Mouse (Mus musculus): ENCODE results near the gene Lpgat1. TPM values are rescaled to one million over a fixed set of nuclear protein-coding genes. Genes with fewer than 3 reads are reported as not detected.
A peak's percentile ranks its signal among the peaks of the same experiment; 100 is the strongest.

Lpgat1 gene
- polyA plus RNA-seq, 1 experiment = 16.3 TPM

- peak overlapping the region; percentile 69 for H3K4me2 ChIP-seq (ENCODE audit: low read depth)
- no peak overlapping the region for H3ac ChIP-seq (ENCODE audit: control insufficient read depth, insufficient read length)
- no peaks in the 10 kb centered on the region for H3K27me3 ChIP-seq (ENCODE audit: control insufficient read depth, insufficient read depth, insufficient read length)
- TF ChIP-seq POLR2AphosphoS2 (IDR thresholded peaks at IDR 0.05; ENCODE audit: insufficient read length, low read depth) = no peak
- peak in 2 of 3 experiments; percentile 34 to 96 for TF ChIP-seq MYOD1 (IDR thresholded peaks at IDR 0.05; ENCODE audit: control insufficient read depth in 1 of 3, insufficient read length in 2 of 3, low read depth in 2 of 3)
- TF ChIP-seq TCF3 (IDR thresholded peaks at IDR 0.05; ENCODE audit: insufficient read length, low read depth) = no peak
- TF ChIP-seq MYOG (IDR thresholded peaks at IDR 0.05; ENCODE audit: control insufficient read depth in 1 of 3, insufficient read depth in 1 of 3, insufficient read length in 2 of 3, low read depth in 2 of 3) = peak in 2 of 3 experiments; percentile 12 to 71
- TF ChIP-seq MAX (IDR thresholded peaks at IDR 0.05; ENCODE audit: low read depth) = no peak
- peak; percentile 24 for TF ChIP-seq TCF12 (IDR thresholded peaks at IDR 0.05; ENCODE audit: insufficient read depth, poor library complexity, severe bottlenecking)
- no peaks in the 10 kb centered on the region for H3K79me2 ChIP-seq (ENCODE audit: control insufficient read depth, insufficient read depth)
- H3K36me3 ChIP-seq (ENCODE audit: control insufficient read depth, insufficient read depth) = no peaks in the 10 kb centered on the region
- H3K4me3 ChIP-seq = no peak overlapping the region
Measured at GRCm38 (mm10) chr1:191802093-191802819, 84.6 kb downstream of the Lpgat1 start.

- H3ac ChIP-seq (ENCODE audit: control insufficient read depth, insufficient read length) = no peak overlapping the region
- peak overlapping the region; percentile 69 for H3K4me2 ChIP-seq (ENCODE audit: low read depth)
- H3K27me3 ChIP-seq (ENCODE audit: control insufficient read depth, insufficient read depth, insufficient read length) = no peaks in the 10 kb centered on the region
- H3K4me3 ChIP-seq = no peak overlapping the region
- H3K36me3 ChIP-seq (ENCODE audit: control insufficient read depth, insufficient read depth) = no peaks in the 10 kb centered on the region
- TF ChIP-seq POLR2A (IDR thresholded peaks at IDR 0.05; ENCODE audit: insufficient read length, low read depth) (no peak), MAX (IDR thresholded peaks at IDR 0.05; ENCODE audit: low read depth) (no peak), E2F4 (IDR thresholded peaks at IDR 0.05; ENCODE audit: insufficient read depth) (no peak), REST (IDR thresholded peaks at IDR 0.05; ENCODE audit: insufficient read depth, insufficient read length) (no peak), TCF12 (IDR thresholded peaks at IDR 0.05; ENCODE audit: insufficient read depth, poor library complexity, severe bottlenecking) (no peak), TCF3 (IDR thresholded peaks at IDR 0.05; ENCODE audit: insufficient read length, low read depth) (no peak), MYOG (IDR thresholded peaks at IDR 0.05; ENCODE audit: control insufficient read depth in 1 of 3, insufficient read depth in 1 of 3, insufficient read length in 2 of 3, low read depth in 2 of 3) (no peak), CEBPB (IDR thresholded peaks at IDR 0.05; ENCODE audit: insufficient read depth, poor library complexity, severe bottlenecking) (no peak), MYOD1 (IDR thresholded peaks at IDR 0.05; ENCODE audit: control insufficient read depth in 1 of 3, insufficient read length in 2 of 3, low read depth in 2 of 3) (no peak), USF1 (IDR thresholded peaks at IDR 0.05; ENCODE audit: low read depth) (no peak), POLR2AphosphoS2 (IDR thresholded peaks at IDR 0.05; ENCODE audit: insufficient read length, low read depth) (no peak), SRF (IDR thresholded peaks at IDR 0.05; ENCODE audit: control insufficient read depth, insufficient read length, low read depth) (no peak)
- H3K79me2 ChIP-seq (ENCODE audit: control insufficient read depth, insufficient read depth) = no peaks in the 10 kb centered on the region
Measured at GRCm38 (mm10) chr1:191802820-191803655, 85.4 kb downstream of the Lpgat1 start.

GRCm38 (mm10) chr1:191804747-191805146 lies 87.1 kb downstream of the Lpgat1 start:
- Histone ChIP-seq H3ac (ENCODE audit: control insufficient read depth, insufficient read length) (no peak overlapping the region), H3K79me2 (ENCODE audit: control insufficient read depth, insufficient read depth) (no peaks in the 10 kb centered on the region), H3K4me3 (no peak overlapping the region), H3K4me2 (ENCODE audit: low read depth) (no peak overlapping the region), H3K36me3 (ENCODE audit: control insufficient read depth, insufficient read depth) (no peaks in the 10 kb centered on the region), H3K27me3 (ENCODE audit: control insufficient read depth, insufficient read depth, insufficient read length) (no peaks in the 10 kb centered on the region)
- TF ChIP-seq TCF12 (IDR thresholded peaks at IDR 0.05; ENCODE audit: insufficient read depth, poor library complexity, severe bottlenecking) (no peak), USF1 (IDR thresholded peaks at IDR 0.05; ENCODE audit: low read depth) (no peak), MAX (IDR thresholded peaks at IDR 0.05; ENCODE audit: low read depth) (no peak)

GRCm38 (mm10) chr1:191805788-191806187 lies 88.2 kb downstream of the Lpgat1 start:
- Histone ChIP-seq H3ac (ENCODE audit: control insufficient read depth, insufficient read length) (no peak overlapping the region), H3K27me3 (ENCODE audit: control insufficient read depth, insufficient read depth, insufficient read length) (no peaks in the 10 kb centered on the region), H3K4me2 (ENCODE audit: low read depth) (no peak overlapping the region), H3K4me3 (no peak overlapping the region), H3K79me2 (ENCODE audit: control insufficient read depth, insufficient read depth) (no peaks in the 10 kb centered on the region), H3K36me3 (ENCODE audit: control insufficient read depth, insufficient read depth) (no peaks in the 10 kb centered on the region)
- peak; percentile 11 for TF ChIP-seq TCF12 (IDR thresholded peaks at IDR 0.05; ENCODE audit: insufficient read depth, poor library complexity, severe bottlenecking)
- peak in 2 of 3 experiments; percentile 61 to 87 for TF ChIP-seq MYOD1 (IDR thresholded peaks at IDR 0.05; ENCODE audit: control insufficient read depth in 1 of 3, insufficient read length in 2 of 3, low read depth in 2 of 3)
- no peak for TF ChIP-seq TCF3 (IDR thresholded peaks at IDR 0.05; ENCODE audit: insufficient read length, low read depth)
- TF ChIP-seq MYOG (IDR thresholded peaks at IDR 0.05; ENCODE audit: control insufficient read depth in 1 of 3, insufficient read depth in 1 of 3, insufficient read length in 2 of 3, low read depth in 2 of 3) = peak in 2 of 3 experiments; percentile 44 to 70
- no peak for TF ChIP-seq POLR2A (IDR thresholded peaks at IDR 0.05; ENCODE audit: insufficient read length, low read depth)

GRCm38 (mm10) chr1:191806740-191807139 lies 89.1 kb downstream of the Lpgat1 start:
- no peaks in the 10 kb centered on the region for H3K79me2 ChIP-seq (ENCODE audit: control insufficient read depth, insufficient read depth)
- no peaks in the 10 kb centered on the region for H3K27me3 ChIP-seq (ENCODE audit: control insufficient read depth, insufficient read depth, insufficient read length)
- H3K4me2 ChIP-seq (ENCODE audit: low read depth) = no peak overlapping the region
- H3K36me3 ChIP-seq (ENCODE audit: control insufficient read depth, insufficient read depth) = no peaks in the 10 kb centered on the region
- TF ChIP-seq MYOG (IDR thresholded peaks at IDR 0.05; ENCODE audit: control insufficient read depth in 1 of 3, insufficient read depth in 1 of 3, insufficient read length in 2 of 3, low read depth in 2 of 3) = no peak
- TF ChIP-seq POLR2A (IDR thresholded peaks at IDR 0.05; ENCODE audit: insufficient read length, low read depth) = no peak
- TF ChIP-seq CEBPB (IDR thresholded peaks at IDR 0.05; ENCODE audit: insufficient read depth, poor library complexity, severe bottlenecking) = no peak
- TF ChIP-seq TCF12 (IDR thresholded peaks at IDR 0.05; ENCODE audit: insufficient read depth, poor library complexity, severe bottlenecking) = no peak
- TF ChIP-seq SRF (IDR thresholded peaks at IDR 0.05; ENCODE audit: control insufficient read depth, insufficient read length, low read depth) = no peak
- no peak for TF ChIP-seq TCF3 (IDR thresholded peaks at IDR 0.05; ENCODE audit: insufficient read length, low read depth)
- no peak for TF ChIP-seq POLR2AphosphoS2 (IDR thresholded peaks at IDR 0.05; ENCODE audit: insufficient read length, low read depth)
- TF ChIP-seq MYOD1 (IDR thresholded peaks at IDR 0.05; ENCODE audit: control insufficient read depth in 1 of 3, insufficient read length in 2 of 3, low read depth in 2 of 3) = no peak
- TF ChIP-seq USF1 (IDR thresholded peaks at IDR 0.05; ENCODE audit: low read depth) = no peak
- TF ChIP-seq MAX (IDR thresholded peaks at IDR 0.05; ENCODE audit: low read depth) = no peak
- H3ac ChIP-seq (ENCODE audit: control insufficient read depth, insufficient read length) = no peak overlapping the region
- H3K4me3 ChIP-seq = no peak overlapping the region
